Mouse (Mus musculus) embryonic facial prominence, embryonic 12.5 days (tissue): Measurements from ENCODE around the gene Polr2l. TPM values are rescaled to one million over a fixed set of nuclear protein-coding genes. Genes with fewer than 3 reads are reported as not detected.

Source experiments
- ATAC-seq: fragments of 200-750 bp; cut with Nextera tagmentation; 2 replicates; pipeline ENCODE4 v1.8.0; 2017; ENCODE audit not compliant: insufficient number of reproducible peaks, insufficient read depth, low FRiP score, low TSS enrichment
- H3K27ac ChIP-seq: fragments of 300-500 bp; sonication (generic); 2 replicates; pipeline ENCODE4 v1.5.1; 2016; ENCODE audit warnings: mild to moderate bottlenecking
- H3K27me3 ChIP-seq: fragments of 300-500 bp; sonication (generic); 2 replicates; pipeline ENCODE4 v1.6.1; 2016; ENCODE audit warnings: mild to moderate bottlenecking, moderate library complexity
- H3K36me3 ChIP-seq: fragments of 300-500 bp; sonication (generic); 2 replicates; pipeline ENCODE4 v1.6.1; 2016; ENCODE audit warnings: mild to moderate bottlenecking
- H3K4me1 ChIP-seq: fragments of 300-500 bp; sonication (generic); 2 replicates; pipeline ENCODE4 v1.6.1; 2016
- H3K4me2 ChIP-seq: fragments of 300-500 bp; sonication (generic); replicated peaks from 2 replicates; pipeline ENCODE4 v1.6.1; 2016; ENCODE audit warnings: mild to moderate bottlenecking, moderate library complexity
- H3K4me3 ChIP-seq: fragments of 300-500 bp; sonication (generic); 2 replicates; pipeline ENCODE4 v1.5.1; 2016; ENCODE audit warnings: mild to moderate bottlenecking
- H3K9ac ChIP-seq: fragments of 300-500 bp; sonication (generic); 2 replicates; pipeline ENCODE4 v1.6.1; 2016; ENCODE audit warnings: mild to moderate bottlenecking, moderate library complexity
- H3K9me3 ChIP-seq: fragments of 300-500 bp; sonication (generic); 2 replicates; pipeline ENCODE4 v1.6.1; 2016; ENCODE audit warnings: mild to moderate bottlenecking, moderate library complexity
- WGBS: fragments of 180-500 bp; shearing (Covaris S2); methylation state at CpG from one replicate; pipeline ENCODE4 v1.1.7; 2016; 5-methylcytosine and 5-hydroxymethylcytosine counted together
- polyA plus RNA-seq: library from polyadenylated mRNA; unstranded; fragments of >200 nt; fragmentation: Nextera tagmentation; extraction: Ambion mirVana; gene quantifications from 2 replicates; pipeline ENCODE4 v1.2.1, GENCODE M21; 2016

Gene Polr2l
- polyA plus RNA-seq, 1 experiment from 2014 or later: 66.2 TPM

GRCm38 (mm10) chr7:141441460-141441859, 33.5 kb downstream of the Polr2l start:
- ATAC-seq: no peak
- H3K4me3 ChIP-seq: no peak overlapping the region
- H3K27me3 ChIP-seq: no peaks in the 10 kb centered on the region
- no peaks in the 10 kb centered on the region for H3K9me3 ChIP-seq
- H3K4me2 ChIP-seq: no peak overlapping the region
- H3K27ac ChIP-seq: no peak overlapping the region
- no peak overlapping the region for H3K9ac ChIP-seq
- peaks cover 41% of the 10 kb centered on the region for H3K36me3 ChIP-seq
- WGBS: 90% methylated on average over 9 of the region's 9 CpGs
- peaks cover 28% of the 10 kb centered on the region for H3K4me1 ChIP-seq

DNA sequence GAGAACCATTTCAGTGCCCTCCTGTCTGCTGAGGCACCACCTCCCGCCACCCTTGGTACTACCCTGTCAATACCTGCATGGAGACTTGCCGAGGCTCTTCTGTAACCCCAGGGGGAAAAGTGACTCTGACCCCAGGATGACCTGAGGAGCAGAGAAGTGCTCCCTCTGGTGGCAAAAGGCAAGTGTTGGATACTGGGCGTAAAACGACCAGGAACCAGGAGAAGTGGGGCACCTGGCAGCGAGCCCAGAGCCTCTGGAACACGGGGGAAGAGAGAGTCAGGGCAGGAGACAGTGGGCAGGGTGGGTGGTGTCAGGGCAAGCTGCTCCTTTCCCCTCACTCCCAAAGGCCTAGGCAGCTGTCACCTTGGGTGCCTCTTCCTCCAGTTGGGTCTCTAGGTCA, 34.3 kb downstream of the Polr2l start:
- WGBS: 40% methylated on average over 6 of the region's 6 CpGs

GRCm38 (mm10) chr7:141439811-141440210, 35.1 kb downstream of the Polr2l start:
- no peak overlapping the region for H3K4me3 ChIP-seq
- WGBS: 93% methylated on average over 11 of the region's 11 CpGs
- H3K9ac ChIP-seq: no peak overlapping the region
- no peak for ATAC-seq
- H3K36me3 ChIP-seq: peaks cover 41% of the 10 kb centered on the region
- no peak overlapping the region for H3K27ac ChIP-seq
- no peaks in the 10 kb centered on the region for H3K9me3 ChIP-seq
- H3K4me2 ChIP-seq: no peak overlapping the region
- peaks cover 41% of the 10 kb centered on the region for H3K4me1 ChIP-seq
- no peaks in the 10 kb centered on the region for H3K27me3 ChIP-seq

More for the DNA sequence above, 34.3 kb downstream of the Polr2l start:
- no peak for ATAC-seq
- Histone ChIP-seq H3K36me3 (peaks cover 41% of the 10 kb centered on the region), H3K27me3 (no peaks in the 10 kb centered on the region), H3K9ac (no peak overlapping the region), H3K4me1 (peaks cover 35% of the 10 kb centered on the region), H3K27ac (no peak overlapping the region), H3K4me3 (no peak overlapping the region), H3K4me2 (no peak overlapping the region), H3K9me3 (no peaks in the 10 kb centered on the region)

DNA sequence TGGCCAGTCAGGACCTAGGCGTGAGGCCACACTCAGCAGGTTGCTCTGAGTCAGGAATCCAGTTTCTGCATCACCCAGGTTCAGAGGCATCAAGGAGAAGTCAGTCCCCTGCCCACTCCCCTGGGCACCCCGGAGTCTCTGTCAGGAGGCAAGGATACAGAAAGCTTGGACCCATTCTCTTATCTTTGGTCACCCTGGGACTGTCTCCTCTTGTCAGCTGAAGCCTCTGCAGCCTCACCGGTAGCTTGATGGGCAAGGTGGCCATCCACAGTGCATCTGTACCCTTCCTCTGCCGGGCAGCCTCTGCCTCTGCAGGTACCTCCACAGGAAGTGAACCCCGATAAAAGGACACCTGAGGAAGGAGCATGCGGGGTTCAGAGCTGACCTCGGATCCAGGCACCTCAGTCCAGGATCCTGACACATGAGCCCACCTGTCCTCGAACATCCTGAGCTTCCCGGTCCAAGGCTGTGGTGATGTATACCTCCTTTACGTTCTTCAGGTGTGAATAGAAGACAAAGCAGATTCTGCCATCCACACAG, 35.7 kb downstream of the Polr2l start:
- Histone ChIP-seq H3K4me2 (no peak overlapping the region), H3K4me1 (peaks cover 47% of the 10 kb centered on the region), H3K4me3 (no peak overlapping the region), H3K27ac (no peak overlapping the region), H3K36me3 (peaks cover 41% of the 10 kb centered on the region), H3K27me3 (no peaks in the 10 kb centered on the region), H3K9ac (no peak overlapping the region), H3K9me3 (no peaks in the 10 kb centered on the region)
- ATAC-seq: no peak
- WGBS: 91% methylated on average over 10 of the region's 10 CpGs

DNA sequence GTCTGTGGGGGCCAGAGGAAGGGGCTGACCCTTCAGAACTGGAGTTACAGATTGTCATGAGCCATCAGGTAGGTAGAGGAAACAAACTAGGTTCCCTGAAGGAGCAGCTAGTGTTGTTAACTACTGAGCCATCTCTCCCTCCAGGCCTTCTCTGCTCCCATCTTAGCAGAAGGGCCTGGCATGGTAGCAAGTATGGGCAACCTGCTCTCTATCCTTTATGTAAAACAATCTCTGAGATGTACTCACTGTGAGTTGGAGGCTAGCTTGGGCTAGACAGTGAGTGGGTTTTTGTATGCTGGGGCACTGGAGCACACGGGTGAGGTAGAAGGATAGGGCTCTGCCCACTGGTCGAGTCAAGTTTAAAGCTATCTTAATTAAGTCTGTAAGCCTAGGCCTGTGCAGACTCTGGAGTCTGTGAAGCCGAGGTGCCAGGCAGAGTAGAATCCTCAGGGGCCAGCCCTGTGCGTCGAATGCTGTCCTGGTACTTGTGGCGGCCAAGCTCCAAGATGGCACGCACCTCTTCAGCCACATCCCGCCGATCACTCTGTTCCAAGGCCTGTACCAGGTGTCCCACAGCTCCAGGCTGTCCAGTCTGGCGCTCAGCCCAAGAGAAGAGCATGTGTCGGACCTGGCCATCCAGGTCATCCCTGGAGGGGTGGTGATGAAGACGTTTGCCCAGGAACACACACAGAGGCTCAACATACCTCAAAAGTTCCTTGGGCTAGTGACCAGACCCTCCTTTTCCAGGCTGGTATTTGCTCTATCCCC, 36.5 kb downstream of the Polr2l start:
- peaks cover 54% of the 10 kb centered on the region for H3K4me1 ChIP-seq
- no peak overlapping the region for H3K9ac ChIP-seq
- H3K36me3 ChIP-seq: peaks cover 46% of the 10 kb centered on the region
- WGBS: 86% methylated on average over 12 of the region's 12 CpGs
- no peak overlapping the region for H3K27ac ChIP-seq
- no peaks in the 10 kb centered on the region for H3K27me3 ChIP-seq
- ATAC-seq: no peak
- no peaks in the 10 kb centered on the region for H3K9me3 ChIP-seq
- no peak overlapping the region for H3K4me2 ChIP-seq
- no peak overlapping the region for H3K4me3 ChIP-seq

DNA sequence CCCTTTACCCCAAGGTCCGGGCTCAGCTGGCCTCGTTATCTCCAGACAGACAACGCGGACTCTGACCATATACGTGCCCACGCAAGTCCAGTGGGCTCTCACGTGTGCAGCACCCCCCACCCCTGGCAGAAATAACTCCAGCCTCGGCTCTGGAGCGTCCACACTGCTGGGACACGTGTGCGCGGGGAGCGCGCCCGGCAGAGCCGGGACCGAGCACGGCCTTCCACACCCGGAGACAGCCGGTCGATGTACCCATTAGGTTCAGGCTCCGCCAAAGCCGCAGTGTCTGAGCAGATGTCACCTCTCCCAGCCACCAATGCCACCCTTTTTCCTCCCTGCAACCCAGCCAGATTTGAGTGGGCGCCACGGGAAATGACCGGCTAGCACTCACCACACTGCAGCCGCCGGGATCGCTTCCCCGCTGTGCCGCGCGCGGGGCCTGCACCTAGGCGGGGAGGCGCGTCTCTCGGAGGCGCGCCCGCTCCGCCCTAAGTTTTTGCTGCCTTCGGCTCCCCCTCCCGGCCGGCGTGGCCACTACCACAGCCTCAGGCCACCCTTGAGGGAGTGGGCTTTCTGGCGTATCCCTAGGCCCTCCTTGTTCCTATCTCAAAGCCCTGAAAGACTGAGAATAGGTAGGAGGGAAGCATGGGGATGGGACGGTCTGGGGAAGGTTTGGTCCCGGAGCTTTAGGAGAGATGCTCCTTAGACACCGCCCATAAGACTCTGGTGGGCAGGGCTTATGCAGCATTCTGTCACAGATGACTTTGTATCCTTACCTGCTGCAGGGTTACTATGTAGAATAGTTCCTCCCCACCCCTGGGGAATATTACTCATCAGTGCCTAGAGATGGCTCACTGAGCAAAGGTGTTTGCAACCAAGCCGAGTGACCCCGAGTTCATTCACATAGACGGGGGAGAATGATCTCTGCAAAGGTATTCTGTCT, 37.5 kb downstream of the Polr2l start, which contains the start of gene Slc25a22:
TSS of gene Slc25a22 (minus strand) at position 715 of the 943 bp plus-strand sequence.
- Histone ChIP-seq H3K9ac (peak within 1 kb of the TSS; percentile 87), H3K4me1 (peaks cover 45% of the 10 kb centered on the region), H3K36me3 (peaks cover 53% of the 10 kb centered on the region), H3K4me3 (peak within 1 kb of the TSS; percentile 67), H3K27me3 (no peaks in the 10 kb centered on the region), H3K27ac (peak within 1 kb of the TSS; percentile 72), H3K9me3 (no peaks in the 10 kb centered on the region), H3K4me2 (peak within 1 kb of the TSS; percentile 92)
- 6% methylated on average over 53 of the region's 53 CpGs for WGBS
- ATAC-seq: peak; percentile 71

DNA sequence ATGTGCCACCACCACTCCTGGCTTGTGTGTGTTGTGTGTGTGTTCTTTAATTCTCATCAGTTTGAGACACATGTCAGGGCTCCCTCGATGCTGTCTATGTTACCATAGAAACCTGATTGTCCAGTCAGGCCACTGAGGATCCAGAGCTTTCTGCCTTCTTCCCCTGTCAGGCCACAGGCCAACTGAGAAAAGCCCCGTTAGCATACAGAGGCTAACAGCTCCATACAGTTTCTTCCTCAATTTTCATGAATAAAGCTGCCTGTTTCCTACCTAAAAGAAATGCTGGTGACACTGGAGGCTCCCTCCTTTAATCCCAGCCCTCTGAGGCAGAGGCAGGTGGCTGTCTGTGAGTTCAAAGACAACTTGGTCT, 38.4 kb downstream of the Polr2l start:
- peaks cover 35% of the 10 kb centered on the region for H3K4me1 ChIP-seq
- peak overlapping the region; percentile 92 for H3K4me2 ChIP-seq
- peak overlapping the region; percentile 72; the same call in 1 of the 2 replicates for H3K27ac ChIP-seq
- peak overlapping the region; percentile 67 for H3K4me3 ChIP-seq
- ATAC-seq: no peak
- 66% methylated on average over 2 of the region's 2 CpGs for WGBS
- peak overlapping the region; percentile 87; the same call in 1 of the 2 replicates for H3K9ac ChIP-seq
- H3K9me3 ChIP-seq: no peaks in the 10 kb centered on the region
- no peaks in the 10 kb centered on the region for H3K27me3 ChIP-seq
- peaks cover 56% of the 10 kb centered on the region for H3K36me3 ChIP-seq

DNA sequence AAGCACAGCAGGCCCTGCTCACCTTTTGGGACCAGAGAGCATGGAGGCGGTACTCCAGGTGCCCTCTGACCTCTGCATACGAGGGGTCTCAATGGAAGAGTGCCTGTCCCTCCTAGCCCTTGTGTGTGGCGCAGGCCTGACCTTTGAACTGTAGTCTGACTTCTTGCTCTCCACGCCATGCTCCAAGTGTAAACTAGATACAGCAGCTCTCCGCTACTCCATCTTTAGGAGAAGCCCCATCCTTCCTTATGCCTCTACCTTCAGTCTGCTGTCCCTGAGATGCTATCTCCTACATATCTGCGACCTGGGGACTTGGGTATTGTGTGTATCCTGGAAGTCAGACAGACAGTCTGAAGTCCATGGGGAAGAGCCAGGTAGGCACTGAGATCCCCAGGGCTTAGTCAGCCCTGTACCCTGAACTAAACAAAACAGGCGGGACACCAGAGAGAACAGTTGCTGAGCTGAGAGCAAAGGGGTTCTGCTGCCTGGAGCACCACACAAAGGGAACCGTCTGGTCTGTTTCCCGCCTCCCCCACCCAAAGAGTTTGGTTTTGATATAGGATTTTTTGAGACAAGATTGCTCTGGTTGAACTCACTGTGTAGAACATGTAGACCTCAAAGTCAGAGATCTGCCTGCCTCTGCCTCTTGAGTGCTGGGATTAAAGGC, 38.9 kb downstream of the Polr2l start:
- no peak overlapping the region for H3K27ac ChIP-seq
- WGBS: 76% methylated on average over 9 of the region's 9 CpGs
- H3K27me3 ChIP-seq: no peaks in the 10 kb centered on the region
- peak overlapping the region; percentile 92 for H3K4me2 ChIP-seq
- H3K36me3 ChIP-seq: peaks cover 56% of the 10 kb centered on the region
- ATAC-seq: no peak
- H3K9me3 ChIP-seq: no peaks in the 10 kb centered on the region
- peaks cover 35% of the 10 kb centered on the region for H3K4me1 ChIP-seq
- no peak overlapping the region for H3K9ac ChIP-seq
- H3K4me3 ChIP-seq: peak overlapping the region; percentile 67

GRCm38 (mm10) chr7:141435129-141435855, 39.6 kb downstream of the Polr2l start:
- peak overlapping the region; percentile 50 for H3K4me3 ChIP-seq
- no peaks in the 10 kb centered on the region for H3K27me3 ChIP-seq
- H3K4me1 ChIP-seq: peaks cover 35% of the 10 kb centered on the region
- H3K4me2 ChIP-seq: peak overlapping the region; percentile 72
- H3K9ac ChIP-seq: peak overlapping the region; percentile 68
- peak overlapping the region; percentile 67 for H3K27ac ChIP-seq
- WGBS: 5% methylated on average over 17 of the region's 17 CpGs
- ATAC-seq: no peak
- peaks cover 57% of the 10 kb centered on the region for H3K36me3 ChIP-seq
- no peaks in the 10 kb centered on the region for H3K9me3 ChIP-seq

DNA sequence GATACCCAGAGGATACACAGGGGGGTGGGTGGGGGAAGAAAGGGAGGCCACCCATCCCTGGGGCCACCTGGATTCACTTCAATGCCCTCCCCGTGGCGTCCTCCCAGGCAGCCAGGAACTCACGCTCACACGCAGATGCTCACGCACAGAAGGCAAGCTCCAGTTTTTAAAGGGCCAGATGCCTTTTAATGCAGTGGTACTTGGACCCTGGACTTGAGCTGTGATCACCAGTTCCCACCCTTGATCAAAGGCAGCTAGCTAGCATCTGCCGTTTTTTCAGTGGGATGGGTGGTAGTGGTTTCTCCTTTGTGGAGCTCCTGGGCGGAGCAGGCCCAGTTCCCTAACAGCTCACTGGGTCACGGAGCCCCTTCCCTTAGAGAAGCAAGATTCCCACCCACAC, 40.5 kb downstream of the Polr2l start:
- H3K36me3 ChIP-seq: peaks cover 52% of the 10 kb centered on the region
- peak overlapping the region; percentile 67; the same call in 1 of the 2 replicates for H3K27ac ChIP-seq
- no peak for ATAC-seq
- WGBS: 14% methylated on average over 8 of the region's 8 CpGs
- peaks cover 40% of the 10 kb centered on the region for H3K4me1 ChIP-seq
- peak overlapping the region; percentile 50 for H3K4me3 ChIP-seq
- no peaks in the 10 kb centered on the region for H3K27me3 ChIP-seq
- H3K9ac ChIP-seq: peak overlapping the region; percentile 68
- H3K9me3 ChIP-seq: no peaks in the 10 kb centered on the region
- peak overlapping the region; percentile 72 for H3K4me2 ChIP-seq
